Mouse (Mus musculus): ENCODE measurements at regions not wholly inside any gene's neighbourhood (a gene's known extent, or its start where the extent isn't known, plus 50 kb on each side); places are given as distances from the start of the nearest gene placed in this dataset.

- no peak overlapping the region for H3K9ac ChIP-seq
- WGBS = 83% methylated on average over 3 of the region's 3 CpGs
- peaks cover 17% of the 10 kb centered on the region for H3K4me1 ChIP-seq (replicated peaks)
- H3K36me3 ChIP-seq = no peaks in the 10 kb centered on the region
- H3K27me3 ChIP-seq (replicated peaks) = no peaks in the 10 kb centered on the region
- H3K27ac ChIP-seq (ENCODE audit: poor library complexity, severe bottlenecking) = no peak overlapping the region
- no peak for ATAC-seq (ENCODE audit: insufficient number of reproducible peaks, low FRiP score)
- H3K4me3 ChIP-seq = no peak overlapping the region
- no peak overlapping the region for H3K4me2 ChIP-seq
- H3K9me3 ChIP-seq (replicated peaks) = no peaks in the 10 kb centered on the region
These were observed 279.6 kb downstream of the Ets1 start for GRCm38 (mm10) chr9:32915633-32916032.

GRCm38 (mm10) chr9:32916731-32917130, 280.7 kb downstream of the Ets1 start:
- 81% methylated on average over 3 of the region's 3 CpGs for WGBS
- Histone ChIP-seq H3K27me3 (replicated peaks) (no peaks in the 10 kb centered on the region), H3K4me2 (no peak overlapping the region), H3K4me1 (replicated peaks) (peaks cover 9% of the 10 kb centered on the region), H3K27ac (ENCODE audit: poor library complexity, severe bottlenecking) (no peak overlapping the region), H3K4me3 (no peak overlapping the region), H3K9ac (no peak overlapping the region), H3K36me3 (no peaks in the 10 kb centered on the region), H3K9me3 (replicated peaks) (no peaks in the 10 kb centered on the region)
- ATAC-seq (ENCODE audit: insufficient number of reproducible peaks, low FRiP score) = no peak

DNA sequence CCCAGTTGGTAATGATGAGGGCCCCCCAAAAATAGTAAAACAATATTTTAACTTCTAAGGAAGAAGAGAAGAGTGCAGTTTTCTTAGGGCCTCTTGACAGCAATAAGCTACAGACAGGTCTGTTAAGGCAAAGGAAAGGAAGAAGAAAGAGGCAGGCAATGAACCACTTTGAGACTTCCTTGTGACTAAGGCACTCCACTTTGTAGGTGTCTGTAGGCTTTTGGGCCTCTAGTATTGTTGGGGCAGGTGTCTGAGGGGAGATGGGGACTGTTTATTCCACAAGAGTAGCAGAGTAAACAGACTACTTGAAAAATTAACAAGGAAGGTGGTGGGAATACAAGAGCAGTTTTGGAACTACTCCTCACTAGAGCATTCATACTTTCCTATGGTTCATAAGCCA, 287.9 kb downstream of the Ets1 start:
- Histone ChIP-seq H3K4me2 (no peak overlapping the region), H3K27me3 (replicated peaks) (no peaks in the 10 kb centered on the region), H3K4me1 (replicated peaks) (no peaks in the 10 kb centered on the region), H3K36me3 (no peaks in the 10 kb centered on the region), H3K27ac (ENCODE audit: poor library complexity, severe bottlenecking) (no peak overlapping the region), H3K9me3 (replicated peaks) (no peaks in the 10 kb centered on the region), H3K4me3 (no peak overlapping the region), H3K9ac (no peak overlapping the region)
- ATAC-seq (ENCODE audit: insufficient number of reproducible peaks, low FRiP score) = no peak

- Histone ChIP-seq H3K36me3 (no peaks in the 10 kb centered on the region), H3K4me3 (no peak overlapping the region), H3K9ac (no peak overlapping the region), H3K4me2 (no peak overlapping the region), H3K9me3 (replicated peaks) (no peaks in the 10 kb centered on the region), H3K27ac (ENCODE audit: poor library complexity, severe bottlenecking) (no peak overlapping the region), H3K27me3 (replicated peaks) (no peaks in the 10 kb centered on the region), H3K4me1 (replicated peaks) (no peaks in the 10 kb centered on the region)
- ATAC-seq (ENCODE audit: insufficient number of reproducible peaks, low FRiP score) = no peak
- 86% methylated on average over 7 of the region's 7 CpGs for WGBS
These were observed 288.4 kb downstream of the Ets1 start for GRCm38 (mm10) chr9:32924333-32924886.

GRCm38 (mm10) chr9:32925036-32925435, 289.0 kb downstream of the Ets1 start:
- no peak overlapping the region for H3K27ac ChIP-seq (ENCODE audit: poor library complexity, severe bottlenecking)

DNA sequence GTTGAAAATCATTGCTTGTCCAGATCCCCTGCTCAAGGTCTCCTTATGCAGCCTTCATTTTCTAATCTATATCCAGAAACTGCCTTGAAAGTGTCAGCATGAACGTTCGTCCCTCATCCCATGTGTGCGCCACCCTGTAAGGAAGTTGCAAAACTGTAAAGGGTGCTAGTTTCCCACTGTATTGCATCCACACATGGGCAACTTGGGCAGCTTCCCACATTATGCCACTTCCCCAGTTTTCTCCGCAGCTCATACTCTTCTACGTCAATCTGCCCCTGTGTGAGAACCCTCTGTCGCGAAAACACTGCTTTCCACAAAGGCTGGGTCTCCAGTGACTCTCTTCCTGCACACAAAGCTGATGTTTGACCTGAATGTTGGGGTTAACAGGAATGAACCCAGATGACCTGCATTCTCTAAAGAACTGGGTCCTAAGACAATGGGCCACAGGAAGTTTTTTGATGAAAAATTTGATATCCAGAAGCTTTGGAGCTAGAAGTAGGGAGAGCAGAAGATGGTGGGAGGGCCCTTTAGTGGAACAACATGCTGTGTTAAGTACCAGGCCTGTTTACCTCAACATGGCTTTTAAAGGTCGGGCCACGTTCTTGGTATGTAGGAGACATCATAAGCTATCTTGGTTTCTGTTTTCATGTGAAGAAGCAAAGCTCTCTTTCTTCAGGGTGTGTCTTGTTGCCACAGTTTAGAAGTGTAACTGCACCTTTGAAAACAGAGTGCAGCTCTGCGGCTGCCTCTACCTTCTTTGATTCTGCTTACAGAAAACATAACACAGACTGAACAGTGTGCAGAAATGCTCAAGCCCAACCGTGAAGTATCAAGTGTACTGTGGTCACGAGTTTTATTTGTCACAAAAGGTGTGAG, 289.9 kb downstream of the Ets1 start:
- H3K4me3 ChIP-seq = no peak overlapping the region
- no peaks in the 10 kb centered on the region for H3K27me3 ChIP-seq (replicated peaks)
- H3K27ac ChIP-seq (ENCODE audit: poor library complexity, severe bottlenecking) = no peak overlapping the region
- H3K36me3 ChIP-seq = no peaks in the 10 kb centered on the region
- H3K9ac ChIP-seq = no peak overlapping the region
- 77% methylated on average over 12 of the region's 12 CpGs for WGBS
- ATAC-seq (ENCODE audit: insufficient number of reproducible peaks, low FRiP score) = no peak
- H3K9me3 ChIP-seq (replicated peaks) = no peaks in the 10 kb centered on the region
- H3K4me1 ChIP-seq (replicated peaks) = no peaks in the 10 kb centered on the region
- no peak overlapping the region for H3K4me2 ChIP-seq

More at GRCm38 (mm10) chr9:32925036-32925435, 289.0 kb downstream of the Ets1 start:
- H3K9ac ChIP-seq = no peak overlapping the region
- no peak overlapping the region for H3K4me3 ChIP-seq
- H3K9me3 ChIP-seq (replicated peaks) = no peaks in the 10 kb centered on the region
- 81% methylated on average over 6 of the region's 6 CpGs for WGBS
- H3K27me3 ChIP-seq (replicated peaks) = no peaks in the 10 kb centered on the region
- H3K4me1 ChIP-seq (replicated peaks) = no peaks in the 10 kb centered on the region
- ATAC-seq (ENCODE audit: insufficient number of reproducible peaks, low FRiP score) = no peak
- no peak overlapping the region for H3K4me2 ChIP-seq
- no peaks in the 10 kb centered on the region for H3K36me3 ChIP-seq

GRCm38 (mm10) chr9:32927656-32928055, 291.6 kb downstream of the Ets1 start:
- no peak overlapping the region for H3K9ac ChIP-seq
- no peak for ATAC-seq (ENCODE audit: insufficient number of reproducible peaks, low FRiP score)
- no peak overlapping the region for H3K4me3 ChIP-seq
- H3K27ac ChIP-seq (ENCODE audit: poor library complexity, severe bottlenecking) = no peak overlapping the region
- H3K36me3 ChIP-seq = no peaks in the 10 kb centered on the region
- 80% methylated on average over 1 of the region's 1 CpGs for WGBS
- no peak overlapping the region for H3K4me2 ChIP-seq
- H3K9me3 ChIP-seq (replicated peaks) = no peaks in the 10 kb centered on the region
- H3K4me1 ChIP-seq (replicated peaks) = peaks cover 9% of the 10 kb centered on the region
- no peaks in the 10 kb centered on the region for H3K27me3 ChIP-seq (replicated peaks)

GRCm38 (mm10) chr9:32928289-32929000, 292.4 kb downstream of the Ets1 start:
- WGBS = 83% methylated on average over 8 of the region's 8 CpGs

DNA sequence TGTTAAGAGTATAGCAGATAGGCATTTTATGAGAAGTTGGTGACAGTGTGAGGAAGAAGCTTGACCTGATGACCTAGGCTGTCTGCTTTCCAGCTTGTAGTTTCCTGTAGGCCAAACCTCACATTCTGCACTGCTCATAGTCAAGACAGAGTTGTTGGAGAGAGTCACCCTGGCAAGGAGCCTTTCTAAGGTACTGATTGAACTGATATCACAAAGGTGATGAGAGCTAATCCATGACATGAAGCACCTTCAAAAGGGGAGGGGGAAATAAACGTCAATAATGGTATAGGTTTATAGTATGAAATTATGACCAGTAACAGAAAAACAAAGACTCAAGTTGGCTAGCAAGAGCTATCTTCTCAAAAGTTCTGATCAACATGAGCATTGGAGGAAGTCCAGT, 293.3 kb downstream of the Ets1 start:
- no peak for ATAC-seq (ENCODE audit: insufficient number of reproducible peaks, low FRiP score)
- 71% methylated on average over 1 of the region's 1 CpGs for WGBS
- no peak overlapping the region for H3K4me2 ChIP-seq

More at GRCm38 (mm10) chr9:32928289-32929000, 292.4 kb downstream of the Ets1 start:
- H3K9ac ChIP-seq = no peak overlapping the region
- no peaks in the 10 kb centered on the region for H3K9me3 ChIP-seq (replicated peaks)
- no peak overlapping the region for H3K4me3 ChIP-seq
- H3K27ac ChIP-seq (ENCODE audit: poor library complexity, severe bottlenecking) = no peak overlapping the region
- ATAC-seq (ENCODE audit: insufficient number of reproducible peaks, low FRiP score) = no peak
- peaks cover 17% of the 10 kb centered on the region for H3K4me1 ChIP-seq (replicated peaks)
- H3K36me3 ChIP-seq = no peaks in the 10 kb centered on the region
- no peaks in the 10 kb centered on the region for H3K27me3 ChIP-seq (replicated peaks)
- H3K4me2 ChIP-seq = no peak overlapping the region

GRCm38 (mm10) chr9:32929826-32930225, 293.8 kb downstream of the Ets1 start:
- no peak overlapping the region for H3K4me3 ChIP-seq
- H3K27ac ChIP-seq (ENCODE audit: poor library complexity, severe bottlenecking) = no peak overlapping the region
- no peak for ATAC-seq (ENCODE audit: insufficient number of reproducible peaks, low FRiP score)
- H3K9ac ChIP-seq = no peak overlapping the region
- H3K27me3 ChIP-seq (replicated peaks) = no peaks in the 10 kb centered on the region
- WGBS = 92% methylated on average over 3 of the region's 3 CpGs
- peaks cover 27% of the 10 kb centered on the region for H3K4me1 ChIP-seq (replicated peaks)
- no peaks in the 10 kb centered on the region for H3K9me3 ChIP-seq (replicated peaks)
- H3K4me2 ChIP-seq = no peak overlapping the region
- no peaks in the 10 kb centered on the region for H3K36me3 ChIP-seq

More for the DNA sequence above, 293.3 kb downstream of the Ets1 start:
- Histone ChIP-seq H3K27me3 (replicated peaks) (no peaks in the 10 kb centered on the region), H3K4me3 (no peak overlapping the region), H3K9ac (no peak overlapping the region), H3K4me1 (replicated peaks) (peaks cover 24% of the 10 kb centered on the region), H3K27ac (ENCODE audit: poor library complexity, severe bottlenecking) (no peak overlapping the region), H3K9me3 (replicated peaks) (no peaks in the 10 kb centered on the region), H3K36me3 (no peaks in the 10 kb centered on the region)

DNA sequence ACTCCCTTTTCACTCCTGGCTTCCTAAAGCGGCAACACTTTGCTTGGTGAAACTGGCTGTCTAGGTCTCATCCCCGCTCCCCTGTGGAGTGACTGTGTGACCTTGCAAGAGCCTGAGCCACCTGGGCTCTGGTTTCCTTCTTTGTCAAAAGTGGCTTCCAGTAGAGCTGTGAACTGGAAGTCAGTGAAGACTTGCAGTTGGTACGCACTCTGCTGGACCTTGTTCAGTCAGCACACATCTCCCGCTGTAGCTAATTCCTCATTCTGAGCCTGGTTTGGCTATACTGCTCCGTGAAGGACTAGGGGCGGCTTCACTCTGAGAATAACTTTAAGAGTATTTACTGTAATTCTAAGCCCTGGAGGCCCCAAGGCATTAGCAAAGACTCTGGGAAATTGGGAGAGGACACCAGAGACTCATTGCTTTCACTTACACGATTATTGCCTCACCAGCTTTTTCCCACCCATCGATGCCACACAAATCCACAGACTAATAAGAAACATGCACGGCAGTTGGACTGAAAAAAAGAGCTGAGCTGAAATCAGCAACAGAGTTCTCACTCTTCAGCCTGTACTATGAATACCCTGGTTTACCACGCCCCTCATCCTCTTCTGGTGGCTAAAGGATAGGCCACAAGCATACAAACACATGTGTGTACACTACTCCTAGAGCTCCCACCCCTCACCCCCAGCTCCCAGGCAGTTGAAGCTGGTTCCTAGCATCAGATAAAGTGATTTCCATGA, 295.4 kb downstream of the Ets1 start:
- H3K4me2 ChIP-seq = no peak overlapping the region
- no peak overlapping the region for H3K27ac ChIP-seq (ENCODE audit: poor library complexity, severe bottlenecking)
- ATAC-seq (ENCODE audit: insufficient number of reproducible peaks, low FRiP score) = no peak
- no peaks in the 10 kb centered on the region for H3K27me3 ChIP-seq (replicated peaks)
- no peak overlapping the region for H3K9ac ChIP-seq
- H3K36me3 ChIP-seq = no peaks in the 10 kb centered on the region
- WGBS = 55% methylated on average over 10 of the region's 10 CpGs
- no peak overlapping the region for H3K4me3 ChIP-seq
- no peaks in the 10 kb centered on the region for H3K9me3 ChIP-seq (replicated peaks)
- peaks cover 27% of the 10 kb centered on the region for H3K4me1 ChIP-seq (replicated peaks)

All from heart, embryonic 12.5 days (tissue).